Mouse (Mus musculus): ENCODE measurements around the gene Ncr1. TPM values are rescaled to one million over a fixed set of nuclear protein-coding genes. Genes with fewer than 3 reads are reported as not detected.
"Not testable (repeated sequence)": the region's sequence is repeated elsewhere in the genome, so short reads cannot be mapped to it uniquely, and the experiment has no call there.

Gene Ncr1
- polyA plus RNA-seq (2015; fragmentation: Nextera tagmentation; extraction: Ambion mirVana), result not detected in 2 replicates

- Histone ChIP-seq H3K36me3 (ENCODE audit: poor library complexity, severe bottlenecking) (no peaks in the 10 kb centered on the region), H3K4me3 (no peak within 1 kb of the TSS), H3K4me1 (no peaks in the 10 kb centered on the region), H3K27me3 (no peaks in the 10 kb centered on the region), H3K9ac (no peak within 1 kb of the TSS), H3K9me3 (replicated peaks) (no peaks in the 10 kb centered on the region), H3K27ac (no peak within 1 kb of the TSS), H3K4me2 (no peak within 1 kb of the TSS)
- ATAC-seq, result no peak
Measured at GRCm38 (mm10) chr7:4337509-4337908, at the start of gene Ncr1. Gene Ncr1 (plus strand): TSS chr7:4337724.

- Histone ChIP-seq H3K36me3 (ENCODE audit: poor library complexity, severe bottlenecking) (no peaks in the 10 kb centered on the region), H3K9ac (no peak overlapping the region), H3K9me3 (replicated peaks) (no peaks in the 10 kb centered on the region), H3K27me3 (no peaks in the 10 kb centered on the region), H3K27ac (no peak overlapping the region), H3K4me2 (no peak overlapping the region), H3K4me1 (no peaks in the 10 kb centered on the region), H3K4me3 (no peak overlapping the region)
- WGBS, result 80% methylated on average over 5 of the region's 5 CpGs
- ATAC-seq, result no peak
Measured at GRCm38 (mm10) chr7:4292638-4293037, 44.9 kb upstream of the Ncr1 start.

GRCm38 (mm10) chr7:4297189-4297588 lies 40.3 kb upstream of the Ncr1 start:
- no peak for ATAC-seq
- no peak overlapping the region for H3K4me3 ChIP-seq
- no peaks in the 10 kb centered on the region for H3K36me3 ChIP-seq (ENCODE audit: poor library complexity, severe bottlenecking)
- H3K9ac ChIP-seq, result no peak overlapping the region
- no peaks in the 10 kb centered on the region for H3K27me3 ChIP-seq
- no peak overlapping the region for H3K27ac ChIP-seq
- H3K4me1 ChIP-seq, result no peaks in the 10 kb centered on the region
- WGBS, result 57% methylated on average over 1 of the region's 1 CpGs
- H3K9me3 ChIP-seq (replicated peaks), result no peaks in the 10 kb centered on the region
- no peak overlapping the region for H3K4me2 ChIP-seq

GRCm38 (mm10) chr7:4300166-4300565 lies 37.4 kb upstream of the Ncr1 start:
- Histone ChIP-seq H3K4me3 (no peak overlapping the region), H3K4me1 (no peaks in the 10 kb centered on the region), H3K4me2 (no peak overlapping the region), H3K27me3 (no peaks in the 10 kb centered on the region), H3K36me3 (ENCODE audit: poor library complexity, severe bottlenecking) (no peaks in the 10 kb centered on the region), H3K9ac (no peak overlapping the region), H3K9me3 (replicated peaks) (no peaks in the 10 kb centered on the region), H3K27ac (no peak overlapping the region)
- ATAC-seq, result no peak

- H3K9ac ChIP-seq, result no peak overlapping the region
- no peak overlapping the region for H3K27ac ChIP-seq
- WGBS, result 100% methylated on average over 1 of the region's 1 CpGs
- H3K9me3 ChIP-seq (replicated peaks), result no peaks in the 10 kb centered on the region
- H3K4me3 ChIP-seq, result no peak overlapping the region
- H3K36me3 ChIP-seq (ENCODE audit: poor library complexity, severe bottlenecking), result no peaks in the 10 kb centered on the region
- no peaks in the 10 kb centered on the region for H3K4me1 ChIP-seq
- ATAC-seq, result no peak
- no peaks in the 10 kb centered on the region for H3K27me3 ChIP-seq
- no peak overlapping the region for H3K4me2 ChIP-seq
Measured at GRCm38 (mm10) chr7:4303457-4303856, 34.1 kb upstream of the Ncr1 start.

- H3K27me3 ChIP-seq; H3K36me3 ChIP-seq (ENCODE audit: poor library complexity, severe bottlenecking); H3K9ac ChIP-seq; H3K4me3 ChIP-seq; H3K27ac ChIP-seq; H3K4me2 ChIP-seq; H3K4me1 ChIP-seq; H3K9me3 ChIP-seq (replicated peaks); ATAC-seq: not testable (repeated sequence)
- 80% methylated on average over 2 of the region's 2 CpGs for WGBS
Measured at GRCm38 (mm10) chr7:4313109-4313508, 24.4 kb upstream of the Ncr1 start.

- not testable (repeated sequence) for H3K27me3 ChIP-seq; H3K9ac ChIP-seq; H3K4me2 ChIP-seq; ATAC-seq; H3K9me3 ChIP-seq (replicated peaks); H3K4me1 ChIP-seq; H3K36me3 ChIP-seq (ENCODE audit: poor library complexity, severe bottlenecking); H3K4me3 ChIP-seq; H3K27ac ChIP-seq
- 91% methylated on average over 3 of the region's 3 CpGs for WGBS
Measured at GRCm38 (mm10) chr7:4313531-4313930, 24.0 kb upstream of the Ncr1 start.

GRCm38 (mm10) chr7:4323301-4323700 lies 14.2 kb upstream of the Ncr1 start:
- H3K9me3 ChIP-seq (replicated peaks), result no peaks in the 10 kb centered on the region
- H3K36me3 ChIP-seq (ENCODE audit: poor library complexity, severe bottlenecking), result no peaks in the 10 kb centered on the region
- no peak overlapping the region for H3K4me3 ChIP-seq
- no peaks in the 10 kb centered on the region for H3K27me3 ChIP-seq
- no peak overlapping the region for H3K4me2 ChIP-seq
- 73% methylated on average over 2 of the region's 2 CpGs for WGBS
- no peak for ATAC-seq
- H3K4me1 ChIP-seq, result no peaks in the 10 kb centered on the region
- H3K9ac ChIP-seq, result no peak overlapping the region
- H3K27ac ChIP-seq, result no peak overlapping the region

GRCm38 (mm10) chr7:4373521-4373920 lies 36.0 kb downstream of the Ncr1 start:
- Histone ChIP-seq H3K27ac (no peak overlapping the region), H3K9ac (no peak overlapping the region), H3K27me3 (no peaks in the 10 kb centered on the region), H3K36me3 (ENCODE audit: poor library complexity, severe bottlenecking) (no peaks in the 10 kb centered on the region), H3K4me2 (no peak overlapping the region), H3K4me1 (no peaks in the 10 kb centered on the region), H3K4me3 (no peak overlapping the region), H3K9me3 (replicated peaks) (no peaks in the 10 kb centered on the region; the same call in 1 of the 2 replicates)
- whole genome bisulfite sequencing, result 89% methylated on average over 7 of the region's 7 CpGs
- ATAC-seq, result no peak

Small RNA genes within 50 kb of the gene (microRNA-seq; reads per million reads assigned to microRNA genes)
- gene Gm24752, result not detected
- not detected for gene Gm25349

Other genes with a start within 250 kb of the Ncr1 start
- gene Ttyh1, start 218.3 kb upstream of the Ncr1 start, polyA plus RNA-seq (2015; fragmentation: Nextera tagmentation; extraction: Ambion mirVana), result 121 and 149 TPM in 2 replicates
- gene Leng8, start 200.7 kb upstream of the Ncr1 start, polyA plus RNA-seq (2015; fragmentation: Nextera tagmentation; extraction: Ambion mirVana), result 61.3 and 71.1 TPM in 2 replicates
- 3.5 and 3.9 TPM in 2 replicates for gene Leng9, start 187.3 kb upstream of the Ncr1 start, polyA plus RNA-seq (2015; fragmentation: Nextera tagmentation; extraction: Ambion mirVana)
- gene Cdc42ep5, start 172.9 kb upstream of the Ncr1 start, polyA plus RNA-seq (2015; fragmentation: Nextera tagmentation; extraction: Ambion mirVana), result 5.1 and 5.2 TPM in 2 replicates
- gene Lilra5, start 100.0 kb upstream of the Ncr1 start, polyA plus RNA-seq (2015; fragmentation: Nextera tagmentation; extraction: Ambion mirVana), result not detected in 2 replicates
- 0.05 TPM in 2 replicates for gene Gp6, start 60.0 kb downstream of the Ncr1 start, polyA plus RNA-seq (2015; fragmentation: Nextera tagmentation; extraction: Ambion mirVana)
- 30.5 and 33.6 TPM in 2 replicates for gene Rdh13, start 107.9 kb downstream of the Ncr1 start, polyA plus RNA-seq (2015; fragmentation: Nextera tagmentation; extraction: Ambion mirVana)
- gene Eps8l1, start 123.0 kb downstream of the Ncr1 start, polyA plus RNA-seq (2015; fragmentation: Nextera tagmentation; extraction: Ambion mirVana), result 4.0 and 5.7 TPM in 2 replicates
- 33.8 and 36.8 TPM in 2 replicates for gene Ppp1r12c, start 164.0 kb downstream of the Ncr1 start, polyA plus RNA-seq (2015; fragmentation: Nextera tagmentation; extraction: Ambion mirVana)
- gene Tnnt1, start 178.7 kb downstream of the Ncr1 start, polyA plus RNA-seq (2015; fragmentation: Nextera tagmentation; extraction: Ambion mirVana), result 3.9 and 5.7 TPM in 2 replicates
- 0.89 and 4.9 TPM in 2 replicates for gene Tnni3, start 186.5 kb downstream of the Ncr1 start, polyA plus RNA-seq (2015; fragmentation: Nextera tagmentation; extraction: Ambion mirVana)
- 1.4 and 2.0 TPM in 2 replicates for gene Dnaaf3, start 194.7 kb downstream of the Ncr1 start, polyA plus RNA-seq (2015; fragmentation: Nextera tagmentation; extraction: Ambion mirVana)
- 64.0 and 86.3 TPM in 2 replicates for gene Syt5, start 209.8 kb downstream of the Ncr1 start, polyA plus RNA-seq (2015; fragmentation: Nextera tagmentation; extraction: Ambion mirVana)

All from forebrain, embryonic 13.5 days (tissue).